Mouse (Mus musculus) myocyte (in vitro differentiated cells): Measurements from ENCODE around the gene Rasal3. TPM values are rescaled to one million over a fixed set of nuclear protein-coding genes. Genes with fewer than 3 reads are reported as not detected.

Experiments used
- H3K27me3 ChIP-seq: one replicate; pipeline ENCODE4 v1.6.1; 2011; ENCODE audit not compliant: control insufficient read depth, insufficient read depth, insufficient read length
- H3K36me3 ChIP-seq: one replicate; pipeline ENCODE4 v1.6.1; 2011; ENCODE audit not compliant: control insufficient read depth, insufficient read depth
- H3K4me2 ChIP-seq: one replicate; pipeline ENCODE4 v1.6.1; 2011; ENCODE audit warnings: low read depth, control low read depth
- H3K4me3 ChIP-seq: one replicate; pipeline ENCODE4 v1.5.1; 2011; ENCODE audit warnings: mild to moderate bottlenecking, control low read depth, moderate library complexity
- H3K79me2 ChIP-seq: one replicate; pipeline ENCODE4 v1.6.1; 2011; ENCODE audit not compliant: control insufficient read depth, insufficient read depth
- H3ac ChIP-seq: one replicate; pipeline ENCODE4 v1.6.1; 2011; ENCODE audit not compliant: control insufficient read depth, insufficient read length
- CEBPB ChIP-seq: IDR thresholded peaks from 2 replicates; pipeline ENCODE4 v1.6.1; 2011; ENCODE audit warnings: mild to moderate bottlenecking, moderate library complexity; ENCODE audit not compliant: poor library complexity, insufficient read depth, severe bottlenecking
- E2F4 ChIP-seq: IDR thresholded peaks from one replicate; pipeline ENCODE4 v1.6.1; 2011; ENCODE audit warnings: mild to moderate bottlenecking, control low read depth, moderate library complexity; ENCODE audit not compliant: insufficient read depth
- MAX ChIP-seq: IDR thresholded peaks from one replicate; pipeline ENCODE4 v1.6.1; 2011; ENCODE audit warnings: low read depth, mild to moderate bottlenecking, control low read depth
- MYOD1 ChIP-seq, 3 experiments: IDR thresholded peaks; one replicate each; pipeline ENCODE4 v1.6.1; 2011; ENCODE audit warnings: control low read depth in 2 of 3, low read depth in 2 of 3, mild to moderate bottlenecking in 2 of 3, moderate library complexity in 1 of 3; ENCODE audit not compliant: insufficient read length in 2 of 3, control insufficient read depth in 1 of 3
- MYOG ChIP-seq, 3 experiments: IDR thresholded peaks; one replicate each; pipeline ENCODE4 v1.6.1; 2011; ENCODE audit warnings: control low read depth in 2 of 3, low read depth in 2 of 3, mild to moderate bottlenecking in 2 of 3; ENCODE audit not compliant: insufficient read length in 2 of 3, control insufficient read depth in 1 of 3, insufficient read depth in 1 of 3
- POLR2A ChIP-seq: IDR thresholded peaks from one replicate; pipeline ENCODE4 v1.6.1; 2011; ENCODE audit warnings: low read depth, mild to moderate bottlenecking, control low read depth, moderate library complexity; ENCODE audit not compliant: insufficient read length
- POLR2AphosphoS2 ChIP-seq: IDR thresholded peaks from one replicate; pipeline ENCODE4 v1.6.1; 2011; ENCODE audit warnings: low read depth, control low read depth; ENCODE audit not compliant: insufficient read length
- REST ChIP-seq: IDR thresholded peaks from one replicate; pipeline ENCODE4 v1.6.1; 2011; ENCODE audit warnings: mild to moderate bottlenecking, control low read depth, moderate library complexity; ENCODE audit not compliant: insufficient read depth, insufficient read length
- SRF ChIP-seq: IDR thresholded peaks from one replicate; pipeline ENCODE4 v1.6.1; 2011; ENCODE audit warnings: low read depth; ENCODE audit not compliant: control insufficient read depth, insufficient read length
- TCF12 ChIP-seq: IDR thresholded peaks from one replicate; pipeline ENCODE4 v1.6.1; 2011; ENCODE audit warnings: mild to moderate bottlenecking, control low read depth; ENCODE audit not compliant: poor library complexity, insufficient read depth, severe bottlenecking
- TCF3 ChIP-seq: IDR thresholded peaks from one replicate; pipeline ENCODE4 v1.6.1; 2011; ENCODE audit warnings: low read depth, control low read depth; ENCODE audit not compliant: insufficient read length
- USF1 ChIP-seq: IDR thresholded peaks from one replicate; pipeline ENCODE4 v1.6.1; 2011; ENCODE audit warnings: low read depth, mild to moderate bottlenecking, control low read depth, moderate library complexity
- polyA plus RNA-seq: library from polyadenylated mRNA; unstranded; fragments of >200 nt; fragmentation: generic; extraction: Trizol; gene quantifications from one replicate; pipeline ENCODE4 v1.2.1, GENCODE M21; 2012; ENCODE audit warnings: missing spikeins

Rasal3 gene
- polyA plus RNA-seq, 1 experiment = not detected

GRCm38 (mm10) chr17:32358943-32359340 lies 44.4 kb downstream of the Rasal3 start:
- no peak overlapping the region for H3ac ChIP-seq
- no peaks in the 10 kb centered on the region for H3K27me3 ChIP-seq
- no peak overlapping the region for H3K4me2 ChIP-seq
- H3K36me3 ChIP-seq = peaks cover 40% of the 10 kb centered on the region
- no peak for TF ChIP-seq SRF
- no peak for TF ChIP-seq POLR2AphosphoS2
- TF ChIP-seq E2F4 = no peak
- TF ChIP-seq REST = no peak
- TF ChIP-seq POLR2A = no peak
- no peak for TF ChIP-seq MYOG (IDR thresholded peaks at IDR 0.05; ENCODE audit: control insufficient read depth in 1 of 3, insufficient read depth in 1 of 3, insufficient read length in 2 of 3, low read depth in 2 of 3)
- TF ChIP-seq TCF3 = no peak
- TF ChIP-seq CEBPB = no peak
- no peak for TF ChIP-seq MAX
- no peak for TF ChIP-seq TCF12
- TF ChIP-seq MYOD1 (IDR thresholded peaks at IDR 0.05; ENCODE audit: control insufficient read depth in 1 of 3, insufficient read length in 2 of 3, low read depth in 2 of 3) = no peak
- TF ChIP-seq USF1 = no peak
- no peak overlapping the region for H3K4me3 ChIP-seq
- peaks cover 21% of the 10 kb centered on the region for H3K79me2 ChIP-seq

- H3K4me3 ChIP-seq = no peak overlapping the region
- no peak overlapping the region for H3K4me2 ChIP-seq
- peaks cover 16% of the 10 kb centered on the region for H3K79me2 ChIP-seq
- H3ac ChIP-seq = no peak overlapping the region
- TF ChIP-seq REST (no peak), E2F4 (no peak), TCF3 (no peak), POLR2A (no peak), TCF12 (no peak), SRF (no peak), MYOG (IDR thresholded peaks at IDR 0.05; ENCODE audit: control insufficient read depth in 1 of 3, insufficient read depth in 1 of 3, insufficient read length in 2 of 3, low read depth in 2 of 3) (no peak), POLR2AphosphoS2 (no peak), MYOD1 (IDR thresholded peaks at IDR 0.05; ENCODE audit: control insufficient read depth in 1 of 3, insufficient read length in 2 of 3, low read depth in 2 of 3) (no peak)
- H3K36me3 ChIP-seq = peaks cover 40% of the 10 kb centered on the region
- H3K27me3 ChIP-seq = no peaks in the 10 kb centered on the region
These were observed 45.0 kb downstream of the Rasal3 start for GRCm38 (mm10) chr17:32358192-32358942.

- TF ChIP-seq USF1 (no peak), CEBPB (no peak), MYOD1 (IDR thresholded peaks at IDR 0.05; ENCODE audit: control insufficient read depth in 1 of 3, insufficient read length in 2 of 3, low read depth in 2 of 3) (no peak), SRF (no peak), MAX (no peak), TCF3 (no peak), POLR2A (no peak), REST (no peak), TCF12 (no peak)
- H3K79me2 ChIP-seq = peaks cover 3% of the 10 kb centered on the region
- no peak overlapping the region for H3K4me2 ChIP-seq
- H3K36me3 ChIP-seq = peaks cover 36% of the 10 kb centered on the region
- no peaks in the 10 kb centered on the region for H3K27me3 ChIP-seq
- H3ac ChIP-seq = no peak overlapping the region
- no peak overlapping the region for H3K4me3 ChIP-seq
These were observed 46.3 kb downstream of the Rasal3 start for GRCm38 (mm10) chr17:32356766-32357760.

- no peak overlapping the region for H3ac ChIP-seq
- TF ChIP-seq MYOG (IDR thresholded peaks at IDR 0.05; ENCODE audit: control insufficient read depth in 1 of 3, insufficient read depth in 1 of 3, insufficient read length in 2 of 3, low read depth in 2 of 3) = no peak
- no peak overlapping the region for H3K4me3 ChIP-seq
- no peaks in the 10 kb centered on the region for H3K79me2 ChIP-seq
- no peaks in the 10 kb centered on the region for H3K27me3 ChIP-seq
- H3K4me2 ChIP-seq = no peak overlapping the region
- peaks cover 35% of the 10 kb centered on the region for H3K36me3 ChIP-seq
These were observed 47.1 kb downstream of the Rasal3 start for GRCm38 (mm10) chr17:32356281-32356680.
